Mouse (Mus musculus) liver, adult 2 months (tissue): ENCODE results near the gene Ankrd66. TPM values are rescaled to one million over a fixed set of nuclear protein-coding genes. Genes with fewer than 3 reads are reported as not detected.

ENCODE experiments used
- DNase-seq: peaks from one replicate; pipeline ENCODE4 v3.0.0-alpha.2; 2011; ENCODE audit warnings: low read depth, low spot score; ENCODE audit errors: extremely low read depth
- H3K27ac ChIP-seq: fragments of 200-500 bp; replicated peaks from 2 replicates; pipeline ENCODE4 v1.5.1; 2012; ENCODE audit warnings: low read depth, mild to moderate bottlenecking, control low read depth, inconsistent platforms, low read length; ENCODE audit not compliant: insufficient read depth
- H3K27me3 ChIP-seq: fragments of 200-500 bp; 2 replicates; pipeline ENCODE4 v1.6.1; 2012; ENCODE audit warnings: mild to moderate bottlenecking, moderate library complexity, low read length, inconsistent platforms; ENCODE audit not compliant: control insufficient read depth, insufficient read depth
- H3K36me3 ChIP-seq: fragments of 200-500 bp; 2 replicates; pipeline ENCODE4 v1.6.1; 2012; ENCODE audit warnings: low read length, inconsistent platforms; ENCODE audit not compliant: control insufficient read depth, insufficient read depth
- H3K4me1 ChIP-seq: fragments of 200-500 bp; 2 replicates; pipeline ENCODE4 v1.6.1; 2011; ENCODE audit warnings: low read length; ENCODE audit not compliant: control insufficient read depth, insufficient read depth
- H3K4me3 ChIP-seq: fragments of 200-500 bp; 2 replicates; pipeline ENCODE4 v1.5.1; 2011; ENCODE audit warnings: low read depth, mild to moderate bottlenecking, control low read depth, low read length, moderate library complexity; ENCODE audit not compliant: insufficient read depth
- H3K79me2 ChIP-seq: fragments of 200-500 bp; 2 replicates; pipeline ENCODE4 v1.6.1; 2012; ENCODE audit warnings: inconsistent platforms, mild to moderate bottlenecking, low read length, moderate library complexity; ENCODE audit not compliant: control insufficient read depth, insufficient read depth
- H3K9ac ChIP-seq: fragments of 200-500 bp; 2 replicates; pipeline ENCODE4 v1.6.1; 2012; ENCODE audit warnings: low read depth, mild to moderate bottlenecking, control low read depth, inconsistent platforms, low read length
- CTCF ChIP-seq: fragments of 200-500 bp; IDR thresholded peaks from 2 replicates; pipeline ENCODE4 v1.5.1; 2011; ENCODE audit warnings: low read depth, low read length, control low read depth
- POLR2A ChIP-seq: fragments of 200-500 bp; IDR thresholded peaks from 2 replicates; pipeline ENCODE4 v1.6.1; 2011; ENCODE audit warnings: low read length, control low read depth; ENCODE audit not compliant: insufficient read depth; ENCODE audit errors: extremely low read depth
- WGBS: fragments of 180-500 bp; shearing (Covaris S2); methylation state at CpG from one replicate; pipeline ENCODE4 v1.1.7; 2018; 5-methylcytosine and 5-hydroxymethylcytosine counted together
- polyA plus RNA-seq: library from polyadenylated mRNA; depleted of rRNA; stranded (reverse); fragments of >200 nt; gene quantifications from 2 replicates; pipeline ENCODE4 v1.2.3, GENCODE M21; 2012; rRNA removed
- total RNA-seq: library from RNA; depleted of rRNA; stranded (reverse); fragments of >200 nt; gene quantifications from 2 replicates; pipeline ENCODE4 v1.2.3, GENCODE M21; 2014; rRNA removed

The Ankrd66 gene
- total and polyA plus RNA-seq, 2 experiments: not detected

GRCm38 (mm10) chr17:43488439-43489151 lies 54.8 kb downstream of the Ankrd66 start:
- H3K27me3 ChIP-seq: no peaks in the 10 kb centered on the region
- 85% methylated on average over 2 of the region's 2 CpGs for WGBS

GRCm38 (mm10) chr17:43485982-43486381 lies 57.5 kb downstream of the Ankrd66 start:
- H3K4me1 ChIP-seq: no peaks in the 10 kb centered on the region

More at GRCm38 (mm10) chr17:43488439-43489151, 54.8 kb downstream of the Ankrd66 start:
- DNase-seq: no peak
- H3K36me3 ChIP-seq: no peaks in the 10 kb centered on the region
- H3K9ac ChIP-seq: no peak overlapping the region
- TF ChIP-seq POLR2A (no peak), CTCF (no peak)
- H3K79me2 ChIP-seq: no peaks in the 10 kb centered on the region
- no peak overlapping the region for H3K27ac ChIP-seq
- no peaks in the 10 kb centered on the region for H3K4me1 ChIP-seq
- no peak overlapping the region for H3K4me3 ChIP-seq

More at GRCm38 (mm10) chr17:43485982-43486381, 57.5 kb downstream of the Ankrd66 start:
- Histone ChIP-seq H3K9ac (no peak overlapping the region), H3K79me2 (no peaks in the 10 kb centered on the region), H3K27me3 (no peaks in the 10 kb centered on the region), H3K27ac (no peak overlapping the region), H3K36me3 (no peaks in the 10 kb centered on the region), H3K4me3 (no peak overlapping the region)
- DNase-seq: no peak
- TF ChIP-seq CTCF (no peak), POLR2A (no peak)
- 88% methylated on average over 3 of the region's 3 CpGs for WGBS

Other genes with a start within 250 kb of the Ankrd66 start
- gene Adgrf5, start 183.2 kb downstream of the Ankrd66 start, total RNA-seq: 25.8 and 29.6 TPM in 2 replicates
- 4.7 and 6.0 TPM in 2 replicates for gene Adgrf5, start 183.2 kb downstream of the Ankrd66 start, polyA plus RNA-seq
- gene Mep1a, start 40.8 kb downstream of the Ankrd66 start, total RNA-seq: 0.07 TPM in 1 of 2 replicates, not detected in the other
- gene Mep1a, start 40.8 kb downstream of the Ankrd66 start, polyA plus RNA-seq: 0.05 and 0.07 TPM in 2 replicates
- gene Pla2g7, start 24.5 kb upstream of the Ankrd66 start, total RNA-seq: 2.0 and 2.1 TPM in 2 replicates
- gene Pla2g7, start 24.5 kb upstream of the Ankrd66 start, polyA plus RNA-seq: 0.50 and 0.86 TPM in 2 replicates
- not detected in 2 replicates for gene Tdrd6, start 86.7 kb upstream of the Ankrd66 start, total RNA-seq
- gene Tdrd6, start 86.7 kb upstream of the Ankrd66 start, polyA plus RNA-seq: not detected in 2 replicates
- gene Slc25a27, start 123.6 kb upstream of the Ankrd66 start, total RNA-seq: 2.6 and 3.0 TPM in 2 replicates
- 0.42 and 1.2 TPM in 2 replicates for gene Slc25a27, start 123.6 kb upstream of the Ankrd66 start, polyA plus RNA-seq
- 39.7 and 51.4 TPM in 2 replicates for gene Cyp39a1, start 123.8 kb upstream of the Ankrd66 start, total RNA-seq
- 9.0 and 9.6 TPM in 2 replicates for gene Cyp39a1, start 123.8 kb upstream of the Ankrd66 start, polyA plus RNA-seq